Mouse (Mus musculus) thymus, postnatal 36 days (tissue): ENCODE results near the gene Hist1h3d.
"Not testable (repeated sequence)": the region's sequence is repeated elsewhere in the genome, so short reads cannot be mapped to it uniquely, and the experiment has no call there.

Source experiments
- DNase-seq, 2 experiments: peaks; one replicate each; pipeline ENCODE4 v3.0.0; 2022; ENCODE audit warnings: mixed read lengths in 2 of 2

The Hist1h3d gene

GRCm38 (mm10) chr13:23570261-23571021 lies 5.1 kb upstream of the Hist1h3d start:
- not testable (repeated sequence) for DNase-seq

GRCm38 (mm10) chr13:23571022-23571503 lies 4.5 kb upstream of the Hist1h3d start, which contains the start of the genes Hist1h2ae and Hist1h2bg:
TSS of gene Hist1h2ae (minus strand) at chr13:23571220.
TSS of gene Hist1h2bg (plus strand) at chr13:23571396.
- peak; percentile 75 to 81 for DNase-seq

- DNase-seq = not testable (repeated sequence)
Observed at GRCm38 (mm10) chr13:23571504-23572217, 3.9 kb upstream of the Hist1h3d start.

GRCm38 (mm10) chr13:23572218-23573033 lies 3.1 kb upstream of the Hist1h3d start:
- DNase-seq = no peak

- DNase-seq = peak in 1 of 2 experiments; percentile 40
Observed at GRCm38 (mm10) chr13:23573034-23573897, 2.3 kb upstream of the Hist1h3d start.

- DNase-seq = peak; percentile 83 to 90
Observed at GRCm38 (mm10) chr13:23573898-23574524, 1.6 kb upstream of the Hist1h3d start, which contains the start of the genes Hist1h2bf and Hist1h2ad. TSS of gene Hist1h2bf (minus strand) at chr13:23574196. TSS of gene Hist1h2ad (plus strand) at chr13:23574381.

- not testable (repeated sequence) for DNase-seq
Observed at GRCm38 (mm10) chr13:23574546-23575170, 905 bp upstream of the Hist1h3d start.

- DNase-seq = peak in 1 of 2 experiments; percentile 42
Observed at GRCm38 (mm10) chr13:23575864-23576313, 326 bp downstream of the Hist1h3d start.

- DNase-seq = no peak
Observed at GRCm38 (mm10) chr13:23576351-23576881, 853 bp downstream of the Hist1h3d start.

- DNase-seq = no peak
Observed at GRCm38 (mm10) chr13:23576906-23577639, 1.5 kb downstream of the Hist1h3d start.

GRCm38 (mm10) chr13:23577835-23578234 lies 2.3 kb downstream of the Hist1h3d start:
- DNase-seq = no peak

GRCm38 (mm10) chr13:23581408-23582218 lies 6.0 kb downstream of the Hist1h3d start, which contains the start of gene Hist1h4d:
TSS of gene Hist1h4d (plus strand) at chr13:23581598.
- peak; percentile 95 for DNase-seq

GRCm38 (mm10) chr13:23582219-23583056 lies 6.9 kb downstream of the Hist1h3d start:
- no peak for DNase-seq

GRCm38 (mm10) chr13:23583387-23584068 lies 8.0 kb downstream of the Hist1h3d start:
- no peak for DNase-seq

- DNase-seq = peak in 1 of 2 experiments; percentile 17
Observed at GRCm38 (mm10) chr13:23584331-23584730, 8.8 kb downstream of the Hist1h3d start.

- DNase-seq = peak; percentile 72 to 75
Observed at GRCm38 (mm10) chr13:23585029-23585441, 9.5 kb downstream of the Hist1h3d start.
